Mouse (Mus musculus): ENCODE data around the gene Il11ra1. TPM values are rescaled to one million over a fixed set of nuclear protein-coding genes. Genes with fewer than 3 reads are reported as not detected.
"Not testable (repeated sequence)": the region's sequence is repeated elsewhere in the genome, so short reads cannot be mapped to it uniquely, and the experiment has no call there.

Gene Il11ra1
- 53.6 and 60.2 TPM in 2 replicates for polyA plus RNA-seq (2015; fragmentation: Nextera tagmentation; extraction: Ambion mirVana)

- not testable (repeated sequence) for ATAC-seq (ENCODE audit: low read depth); H3K27me3 ChIP-seq; H3K36me3 ChIP-seq; H3K4me3 ChIP-seq; H3K27ac ChIP-seq (replicated peaks); H3K9ac ChIP-seq; H3K4me1 ChIP-seq (replicated peaks); H3K9me3 ChIP-seq
- 89% methylated on average over 10 of the region's 10 CpGs for WGBS
- peak within 1 kb of the TSS; percentile 37; the same call in 1 of the 2 replicates for H3K4me2 ChIP-seq
These were observed at the start of gene Il11ra1 for GRCm38 (mm10) chr4:41699783-41700182. TSS of gene Il11ra1 (plus strand) at chr4:41699989.

GRCm38 (mm10) chr4:41653296-41653695 is 46.5 kb upstream of the Il11ra1 start:
- peak; percentile 51 for ATAC-seq (ENCODE audit: low read depth)
- Histone ChIP-seq H3K4me1 (replicated peaks) (peaks cover 11% of the 10 kb centered on the region), H3K4me3 (no peak overlapping the region), H3K9me3 (no peaks in the 10 kb centered on the region), H3K4me2 (no peak overlapping the region), H3K36me3 (peaks cover 10% of the 10 kb centered on the region), H3K9ac (peak overlapping the region; percentile 1; the same call in 1 of the 2 replicates), H3K27me3 (no peaks in the 10 kb centered on the region), H3K27ac (replicated peaks) (no peak overlapping the region)
- WGBS = 39% methylated on average over 6 of the region's 6 CpGs

GRCm38 (mm10) chr4:41653730-41654129 is 46.1 kb upstream of the Il11ra1 start:
- 60% methylated on average over 6 of the region's 6 CpGs for WGBS
- H3K4me3 ChIP-seq = no peak overlapping the region
- H3K27ac ChIP-seq (replicated peaks) = no peak overlapping the region
- H3K9ac ChIP-seq = no peak overlapping the region
- no peaks in the 10 kb centered on the region for H3K27me3 ChIP-seq
- H3K4me1 ChIP-seq (replicated peaks) = peaks cover 16% of the 10 kb centered on the region
- H3K36me3 ChIP-seq = peaks cover 10% of the 10 kb centered on the region
- no peak overlapping the region for H3K4me2 ChIP-seq
- 0 out of 2 replicates have a peak, but pooled peaks have one; percentile 40 for ATAC-seq (ENCODE audit: low read depth)
- no peaks in the 10 kb centered on the region for H3K9me3 ChIP-seq

- Histone ChIP-seq H3K27me3 (no peaks in the 10 kb centered on the region), H3K9ac (no peak overlapping the region), H3K4me2 (no peak overlapping the region), H3K36me3 (peaks cover 10% of the 10 kb centered on the region), H3K4me3 (no peak overlapping the region), H3K9me3 (no peaks in the 10 kb centered on the region), H3K4me1 (replicated peaks) (peaks cover 21% of the 10 kb centered on the region), H3K27ac (replicated peaks) (no peak overlapping the region)
- ATAC-seq (ENCODE audit: low read depth) = peak; percentile 54; the same call in 1 of the 2 replicates
- 16% methylated on average over 7 of the region's 7 CpGs for WGBS
These were observed 45.6 kb upstream of the Il11ra1 start for GRCm38 (mm10) chr4:41654217-41654616.

- H3K27me3 ChIP-seq = no peaks in the 10 kb centered on the region
- no peak overlapping the region for H3K27ac ChIP-seq (replicated peaks)
- no peak for ATAC-seq (ENCODE audit: low read depth)
- no peak overlapping the region for H3K9ac ChIP-seq
- no peak overlapping the region for H3K4me2 ChIP-seq
- peaks cover 10% of the 10 kb centered on the region for H3K36me3 ChIP-seq
- H3K4me3 ChIP-seq = no peak overlapping the region
- peaks cover 29% of the 10 kb centered on the region for H3K4me1 ChIP-seq (replicated peaks)
- 89% methylated on average over 2 of the region's 2 CpGs for WGBS
- no peaks in the 10 kb centered on the region for H3K9me3 ChIP-seq
These were observed 44.3 kb upstream of the Il11ra1 start for GRCm38 (mm10) chr4:41655525-41655924.

- 0 out of 2 replicates have a peak overlapping the region, but pooled peaks have one; percentile 4 for H3K4me2 ChIP-seq
- peaks cover 10% of the 10 kb centered on the region for H3K36me3 ChIP-seq
- no peaks in the 10 kb centered on the region for H3K27me3 ChIP-seq
- no peaks in the 10 kb centered on the region for H3K9me3 ChIP-seq
- no peak overlapping the region for H3K4me3 ChIP-seq
- H3K9ac ChIP-seq = peak overlapping the region; percentile 47; the same call in 1 of the 2 replicates
- H3K27ac ChIP-seq (replicated peaks) = peak overlapping the region; percentile 23
- peaks cover 56% of the 10 kb centered on the region for H3K4me1 ChIP-seq (replicated peaks)
- ATAC-seq (ENCODE audit: low read depth) = 0 out of 2 replicates have a peak, but pooled peaks have one; percentile 12
- 18% methylated on average over 19 of the region's 25 CpGs for WGBS
These were observed 41.0 kb upstream of the Il11ra1 start for GRCm38 (mm10) chr4:41658566-41659384.

GRCm38 (mm10) chr4:41659556-41659955 is 40.2 kb upstream of the Il11ra1 start:
- no peak overlapping the region for H3K4me3 ChIP-seq
- ATAC-seq (ENCODE audit: low read depth) = no peak
- peak overlapping the region; percentile 6; the same call in 1 of the 2 replicates for H3K27ac ChIP-seq (replicated peaks)
- peak overlapping the region; percentile 47; the same call in 1 of the 2 replicates for H3K9ac ChIP-seq
- 50% methylated on average over 13 of the region's 13 CpGs for WGBS
- H3K36me3 ChIP-seq = peaks cover 10% of the 10 kb centered on the region
- H3K9me3 ChIP-seq = no peaks in the 10 kb centered on the region
- H3K4me2 ChIP-seq = no peak overlapping the region
- H3K4me1 ChIP-seq (replicated peaks) = peaks cover 64% of the 10 kb centered on the region
- no peaks in the 10 kb centered on the region for H3K27me3 ChIP-seq

- Histone ChIP-seq H3K4me3 (no peak overlapping the region), H3K36me3 (peaks cover 10% of the 10 kb centered on the region), H3K9ac (0 out of 2 replicates have a peak overlapping the region, but pooled peaks have one; percentile 8), H3K4me2 (no peak overlapping the region), H3K27ac (replicated peaks) (peak overlapping the region; percentile 56; the same call in 1 of the 2 replicates), H3K9me3 (no peaks in the 10 kb centered on the region), H3K4me1 (replicated peaks) (peaks cover 77% of the 10 kb centered on the region), H3K27me3 (no peaks in the 10 kb centered on the region)
- WGBS = 15% methylated on average over 11 of the region's 11 CpGs
- ATAC-seq (ENCODE audit: low read depth) = no peak
These were observed 38.8 kb upstream of the Il11ra1 start for GRCm38 (mm10) chr4:41660851-41661430.

GRCm38 (mm10) chr4:41662723-41663122 is 37.1 kb upstream of the Il11ra1 start:
- WGBS = 47% methylated on average over 11 of the region's 11 CpGs
- Histone ChIP-seq H3K27ac (replicated peaks) (peak overlapping the region; percentile 24; the same call in 1 of the 2 replicates), H3K4me2 (no peak overlapping the region), H3K9ac (peak overlapping the region; percentile 31), H3K4me3 (no peak overlapping the region), H3K36me3 (peaks cover 12% of the 10 kb centered on the region; the same call in 1 of the 2 replicates), H3K27me3 (no peaks in the 10 kb centered on the region), H3K4me1 (replicated peaks) (peaks cover 77% of the 10 kb centered on the region), H3K9me3 (no peaks in the 10 kb centered on the region)
- no peak for ATAC-seq (ENCODE audit: low read depth)

- Histone ChIP-seq H3K4me1 (replicated peaks) (peaks cover 68% of the 10 kb centered on the region), H3K4me3 (no peak overlapping the region), H3K27me3 (no peaks in the 10 kb centered on the region), H3K9me3 (no peaks in the 10 kb centered on the region), H3K27ac (replicated peaks) (peak overlapping the region; percentile 24; the same call in 1 of the 2 replicates), H3K4me2 (no peak overlapping the region), H3K9ac (peak overlapping the region; percentile 31; the same call in 1 of the 2 replicates), H3K36me3 (0 out of 2 replicates have a peak, but pooled peaks cover 7% of the 10 kb centered on the region)
- WGBS = 35% methylated on average over 9 of the region's 9 CpGs
- ATAC-seq (ENCODE audit: low read depth) = no peak
These were observed 36.2 kb upstream of the Il11ra1 start for GRCm38 (mm10) chr4:41663614-41664013.

GRCm38 (mm10) chr4:41664533-41664932 is 35.3 kb upstream of the Il11ra1 start:
- Histone ChIP-seq H3K27ac (replicated peaks) (0 out of 2 replicates have a peak overlapping the region, but pooled peaks have one; percentile 13), H3K27me3 (no peaks in the 10 kb centered on the region), H3K4me3 (no peak overlapping the region), H3K4me2 (no peak overlapping the region), H3K4me1 (replicated peaks) (peaks cover 59% of the 10 kb centered on the region), H3K36me3 (peaks cover 11% of the 10 kb centered on the region; the same call in 1 of the 2 replicates), H3K9me3 (no peaks in the 10 kb centered on the region), H3K9ac (0 out of 2 replicates have a peak overlapping the region, but pooled peaks have one; percentile 26)
- 56% methylated on average over 7 of the region's 7 CpGs for whole genome bisulfite sequencing
- ATAC-seq (ENCODE audit: low read depth) = no peak
